Mouse (Mus musculus): Measurements from ENCODE around the gene Mettl16. TPM values are rescaled to one million over a fixed set of nuclear protein-coding genes. Genes with fewer than 3 reads are reported as not detected.

The Mettl16 gene
- 10 to 100 TPM in 1 of 2 experiments, 1 to 10 TPM in 1; 2.0 to 12.6 TPM for polyA plus RNA-seq (2012; fragmentation: generic; extraction: Trizol)

DNA sequence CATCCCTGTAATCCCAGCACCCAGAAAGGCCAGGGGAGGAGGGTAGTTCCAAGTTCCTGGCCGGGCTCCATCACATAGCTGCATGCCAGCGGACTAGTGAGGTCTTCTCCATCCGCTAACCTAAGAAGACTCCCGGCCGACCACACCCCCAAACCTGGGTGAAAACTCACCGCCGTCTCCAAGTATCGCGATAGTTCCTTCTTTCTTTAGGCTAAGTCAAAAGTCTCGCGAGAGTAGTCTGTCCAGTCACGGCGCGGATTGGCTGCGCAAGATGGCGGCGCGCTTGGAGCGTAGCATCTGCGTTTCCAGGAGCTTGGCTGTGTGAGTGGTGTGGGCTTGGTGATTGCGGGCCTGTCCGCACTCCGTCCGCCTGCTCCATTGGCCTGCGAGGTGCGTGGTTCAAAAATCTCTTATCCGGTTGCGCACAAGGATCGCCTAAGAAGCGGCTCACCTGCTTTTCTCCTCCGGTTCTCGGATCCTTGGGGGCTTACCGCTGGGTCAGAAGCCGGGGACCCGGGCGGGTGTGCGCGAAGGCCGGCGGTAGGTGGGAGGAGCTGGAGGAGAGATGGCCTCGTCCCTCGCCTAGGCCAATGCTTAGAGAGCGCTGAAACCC, at the start of gene Mettl16:
Gene Mettl16 (plus strand): TSS at position 236 of the 613 bp plus-strand sequence.

DNA sequence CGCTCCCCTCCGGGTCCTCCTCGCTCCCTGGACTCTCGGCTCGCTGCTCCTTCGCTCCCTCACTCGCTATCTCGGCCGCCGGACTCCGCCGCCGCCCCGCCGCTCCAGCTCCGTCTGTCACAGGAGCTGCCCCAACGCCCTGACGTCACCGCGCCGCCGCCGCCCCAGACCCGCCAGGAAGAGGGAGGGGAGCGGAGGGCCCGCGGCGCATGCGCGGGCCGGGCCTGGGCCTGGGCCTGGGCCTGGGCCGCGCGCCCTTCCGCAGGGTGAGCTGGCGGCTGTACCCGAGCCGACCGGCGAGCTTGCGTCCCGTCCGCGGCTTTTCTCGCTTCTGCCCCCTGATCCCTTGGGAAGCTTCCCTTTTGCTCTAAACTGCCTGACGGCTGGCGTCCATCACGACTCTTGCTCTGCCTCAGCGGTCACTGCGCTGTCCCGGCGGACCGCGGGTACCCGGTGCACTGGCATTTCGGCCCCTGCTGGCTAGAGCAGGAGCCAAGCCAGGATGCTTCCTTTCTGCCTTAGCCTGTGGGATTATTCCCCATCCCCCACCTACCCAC, 46.3 kb upstream of the Mettl16 start, which contains the start of gene Pafah1b1:
Gene Pafah1b1 (minus strand): TSS at position 436 of the 557 bp plus-strand sequence.

DNA sequence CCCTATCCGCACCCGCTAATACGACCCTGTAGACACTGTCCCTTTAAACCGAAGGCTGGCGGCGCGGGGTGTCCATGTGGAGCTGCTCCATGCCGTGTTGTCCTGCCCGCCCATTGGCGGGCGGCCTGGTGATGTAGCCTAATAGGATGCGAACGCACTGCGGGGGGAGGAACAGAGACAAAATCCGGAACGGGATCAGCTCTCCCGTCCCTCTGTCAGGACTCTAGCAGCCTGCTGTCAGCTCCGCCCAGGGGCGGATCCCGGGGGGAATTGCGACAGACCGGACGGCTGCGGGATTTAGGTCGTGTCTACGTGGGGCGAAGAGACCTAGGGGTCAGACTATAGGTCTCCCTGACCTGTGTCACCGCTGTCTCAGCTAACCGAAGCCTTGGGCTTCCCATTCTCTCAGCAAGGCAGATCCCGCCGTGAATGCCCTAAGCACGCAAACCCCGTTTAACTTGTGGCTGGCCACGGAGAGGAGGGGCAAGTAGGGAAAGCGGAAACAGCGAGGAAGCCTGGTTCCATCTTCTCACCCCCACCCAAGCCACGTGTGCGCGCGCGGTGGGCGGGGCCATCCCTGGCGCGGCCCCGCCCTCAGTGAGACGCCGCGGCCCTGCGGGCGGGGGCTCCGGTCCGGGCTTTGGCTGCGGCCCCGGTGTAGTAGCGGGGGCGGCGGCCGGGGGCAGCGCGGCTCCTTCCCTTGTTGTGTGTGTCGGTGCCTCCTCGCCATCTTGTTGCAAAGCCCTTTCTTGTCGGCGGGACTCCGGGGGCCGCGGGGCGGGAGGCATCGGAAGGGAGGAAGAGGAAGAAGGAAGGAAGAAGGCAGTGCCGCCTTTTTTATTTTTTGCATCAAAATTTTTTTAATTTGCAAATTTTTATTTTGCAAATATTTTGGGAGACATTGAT, 59.9 kb downstream of the Mettl16 start, which contains the start of gene Mnt:
Gene Mnt (plus strand): TSS at position 665 of the 906 bp plus-strand sequence.

Other genes starting within 250 kb of the Mettl16 start
- 1 to 10 TPM in 1 of 2 experiments, under 1 TPM in 1; 0.48 to 1.3 TPM for gene Rap1gap2, start 159.9 kb upstream of the Mettl16 start, polyA plus RNA-seq (2012; fragmentation: generic; extraction: Trizol)
- under 1 TPM; 0.09 to 0.83 TPM for gene Ccdc92b, start 151.2 kb upstream of the Mettl16 start, polyA plus RNA-seq (2012; fragmentation: generic; extraction: Trizol)
- 10 to 100 TPM; 23.4 to 28.3 TPM for gene Cluh, start 121.3 kb upstream of the Mettl16 start, polyA plus RNA-seq (2012; fragmentation: generic; extraction: Trizol)
- 10 to 100 TPM in 1 of 2 experiments, 1 to 10 TPM in 1; 3.9 to 23.5 TPM for gene Pafah1b1, start 46.2 kb upstream of the Mettl16 start, polyA plus RNA-seq (2012; fragmentation: generic; extraction: Trizol)
- gene Mnt, start 60.1 kb downstream of the Mettl16 start, polyA plus RNA-seq (2012; fragmentation: generic; extraction: Trizol): 10 to 100 TPM in 1 of 2 experiments, 1 to 10 TPM in 1; 4.7 to 17.8 TPM
- gene Sgsm2, start 126.2 kb downstream of the Mettl16 start, polyA plus RNA-seq (2012; fragmentation: generic; extraction: Trizol): 10 to 100 TPM in 1 of 2 experiments, 1 to 10 TPM in 1; 7.3 to 24.2 TPM
- 10 to 100 TPM in 1 of 2 experiments, 1 to 10 TPM in 1; 3.0 to 14.8 TPM for gene Tsr1, start 127.2 kb downstream of the Mettl16 start, polyA plus RNA-seq (2012; fragmentation: generic; extraction: Trizol)
- 10 to 100 TPM in 1 of 2 experiments, 1 to 10 TPM in 1; 2.1 to 59.8 TPM for gene Smg6, start 155.0 kb downstream of the Mettl16 start, polyA plus RNA-seq (2012; fragmentation: generic; extraction: Trizol)
- gene Srr, start 155.1 kb downstream of the Mettl16 start, polyA plus RNA-seq (2012; fragmentation: generic; extraction: Trizol): 10 to 100 TPM in 1 of 2 experiments, 1 to 10 TPM in 1; 1.2 to 19.6 TPM

Data from C3H10T1/2 (cell line).